Mouse (Mus musculus) gastrocnemius, adult 18-20 months (tissue): ENCODE data around the gene Mrrf. TPM values are rescaled to one million over a fixed set of nuclear protein-coding genes. Genes with fewer than 3 reads are reported as not detected.

Experiments
- DNase-seq: peaks from one replicate; pipeline ENCODE4 v3.0.0; 2021; ENCODE audit warnings: low spot score
- total RNA-seq, 2 experiments: library from RNA; stranded (reverse); gene quantifications; 2 replicates each; pipeline ENCODE4 v1.2.3; 2021

Mrrf gene
- total RNA-seq, 2 experiments from 2014 or later: 12.9 to 14.8 TPM

DNA sequence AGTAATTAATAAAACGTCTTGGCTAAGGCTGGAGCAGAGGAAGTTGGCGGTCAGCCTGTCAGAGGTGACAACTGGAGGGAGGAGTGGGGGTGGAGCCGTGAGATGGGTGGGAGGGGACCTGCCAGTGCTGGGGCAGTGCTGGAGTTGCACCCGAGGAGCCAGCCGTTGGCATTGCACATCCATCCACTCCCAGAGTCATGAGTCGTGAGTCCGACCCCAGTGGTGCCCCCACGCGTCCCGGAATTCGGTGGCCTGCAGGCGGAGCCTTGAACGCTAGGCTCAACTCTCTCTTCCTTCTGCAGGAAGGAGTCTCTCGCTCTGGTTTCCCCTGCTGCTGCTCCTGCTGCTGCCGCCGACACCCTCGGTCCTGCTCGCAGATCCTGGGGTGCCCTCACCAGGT is 94.2 kb downstream of the Mrrf start, which contains the start of gene Ptgs1:
Gene Ptgs1 (plus strand): TSS at position 61 of the 400 bp plus-strand sequence.
- DNase-seq: peak; percentile 32

DNA sequence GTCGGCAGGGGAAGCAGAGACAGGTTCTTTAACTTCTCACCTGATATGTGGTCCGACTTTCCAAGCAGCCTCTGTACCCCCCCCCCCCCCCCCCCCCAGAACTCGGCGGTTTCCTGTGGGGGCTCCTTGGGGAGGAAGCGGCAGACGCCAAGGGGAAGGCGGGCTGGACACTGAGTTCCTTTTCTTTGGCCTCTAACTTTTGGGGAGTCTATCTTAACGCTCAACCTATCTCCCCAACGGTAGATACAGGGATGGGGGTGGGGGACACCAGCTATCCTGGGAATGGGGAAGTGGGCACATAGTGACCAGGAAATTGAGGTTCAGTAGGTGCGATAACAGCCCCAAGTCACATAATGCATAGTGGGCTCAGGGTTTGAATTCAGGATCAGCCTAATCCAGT is 94.8 kb downstream of the Mrrf start:
- no peak for DNase-seq

GRCm38 (mm10) chr2:36234526-36235368 is 98.6 kb downstream of the Mrrf start:
- peak; percentile 22 for DNase-seq

DNA sequence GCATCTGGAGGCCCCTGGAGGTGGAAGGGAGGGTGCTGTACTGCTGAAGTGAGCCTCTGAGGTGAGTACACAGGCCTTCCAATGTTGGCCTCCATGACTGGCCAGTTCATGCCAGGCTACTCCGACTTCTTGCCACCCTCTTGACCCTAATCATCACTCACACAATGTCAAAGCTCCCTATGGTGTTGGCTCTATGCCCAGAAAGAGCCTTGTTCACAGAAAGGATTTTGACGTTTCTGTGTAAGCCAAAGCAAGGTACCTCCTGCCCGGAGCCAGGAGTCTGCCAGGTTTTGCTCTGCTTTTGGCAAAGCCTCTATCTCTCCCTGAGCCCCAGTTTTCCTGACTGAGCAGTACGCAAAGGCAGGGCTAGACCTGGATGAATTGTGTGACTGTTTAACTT is 99.7 kb downstream of the Mrrf start:
- DNase-seq: no peak

GRCm38 (mm10) chr2:36236889-36237288 is 100.7 kb downstream of the Mrrf start:
- DNase-seq: no peak

DNA sequence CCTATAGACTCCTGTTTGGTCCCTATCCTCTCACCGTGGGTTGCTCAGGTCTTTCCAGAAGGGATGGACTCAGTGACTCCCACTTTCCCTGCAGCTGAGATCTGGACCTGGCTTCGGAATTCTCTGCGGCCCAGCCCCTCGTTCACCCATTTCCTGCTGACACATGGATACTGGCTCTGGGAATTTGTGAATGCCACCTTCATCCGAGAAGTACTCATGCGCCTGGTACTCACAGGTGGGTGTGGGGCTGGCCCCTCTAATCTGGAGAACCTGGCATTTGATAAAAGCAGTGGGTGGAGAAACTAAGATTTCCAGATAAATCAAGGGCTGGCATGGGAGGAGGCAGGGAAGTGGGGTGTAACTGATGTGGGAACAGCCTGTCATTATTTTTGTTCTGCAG is 101.4 kb downstream of the Mrrf start:
- no peak for DNase-seq

DNA sequence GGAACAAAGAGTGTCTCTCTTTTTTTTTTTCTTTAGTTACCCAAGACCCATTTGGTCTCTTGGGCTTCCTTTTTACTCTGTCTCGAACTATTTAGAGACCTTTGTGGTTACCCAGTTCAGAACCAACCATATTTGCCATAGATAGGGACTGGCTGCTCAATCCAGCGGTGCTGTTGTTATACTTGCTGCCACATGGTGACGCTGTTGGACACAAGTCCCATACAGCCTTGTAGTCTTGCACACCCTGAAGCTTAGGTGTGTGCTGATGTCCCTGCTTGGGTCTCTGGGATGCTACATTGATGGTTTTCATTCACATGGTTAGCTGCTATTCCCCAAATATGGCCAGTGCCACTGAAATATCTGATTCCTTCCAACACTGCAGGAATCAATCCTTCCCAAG is 102.3 kb downstream of the Mrrf start:
- no peak for DNase-seq

DNA sequence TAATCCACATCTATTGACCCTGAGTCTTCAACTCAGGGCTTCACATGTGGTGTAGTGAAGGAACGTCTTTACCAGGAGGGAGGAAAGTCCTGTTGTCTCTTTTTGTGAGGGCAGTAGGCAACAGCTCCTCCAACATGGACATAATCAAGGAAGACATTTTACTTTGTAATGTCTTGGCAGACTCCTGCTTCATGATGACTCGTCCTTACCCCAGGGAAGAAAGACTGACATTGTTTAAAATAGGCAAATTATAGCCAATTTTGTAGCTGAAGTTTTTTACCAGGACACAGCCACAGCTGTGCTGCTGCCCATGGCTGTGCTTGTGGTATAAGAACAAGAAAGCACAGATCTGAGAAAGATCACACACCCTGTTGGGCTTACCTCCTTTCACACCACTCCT is 102.8 kb downstream of the Mrrf start:
- DNase-seq: no peak

Other genes starting within 250 kb of the Mrrf start
- 1 to 10 TPM; 1.7 to 2.1 TPM for gene Ttll11, start 156.5 kb upstream of the Mrrf start, total RNA-seq
- gene Ndufa8, start 87.0 kb upstream of the Mrrf start, total RNA-seq: 100 to 1,000 TPM; 309 to 366 TPM
- gene Morn5, start 86.9 kb upstream of the Mrrf start, total RNA-seq: not detected
- 1 to 10 TPM in 1 of 2 experiments, under 1 TPM in 1; 0.94 to 1.4 TPM for gene Lhx6, start 31.0 kb upstream of the Mrrf start, total RNA-seq
- 10 to 100 TPM; 31.4 to 34.1 TPM for gene Rbm18, start 384 bp downstream of the Mrrf start, total RNA-seq
- 1 to 10 TPM; 3.0 to 3.8 TPM for gene Ptgs1, start 94.0 kb downstream of the Mrrf start, total RNA-seq
- gene Olfr338, start 237.1 kb downstream of the Mrrf start, total RNA-seq: not detected